Mouse (Mus musculus): ENCODE measurements around the gene Gpr107.
A peak's percentile ranks its signal among the peaks of the same experiment; 100 is the strongest.

Gpr107 gene

DNA sequence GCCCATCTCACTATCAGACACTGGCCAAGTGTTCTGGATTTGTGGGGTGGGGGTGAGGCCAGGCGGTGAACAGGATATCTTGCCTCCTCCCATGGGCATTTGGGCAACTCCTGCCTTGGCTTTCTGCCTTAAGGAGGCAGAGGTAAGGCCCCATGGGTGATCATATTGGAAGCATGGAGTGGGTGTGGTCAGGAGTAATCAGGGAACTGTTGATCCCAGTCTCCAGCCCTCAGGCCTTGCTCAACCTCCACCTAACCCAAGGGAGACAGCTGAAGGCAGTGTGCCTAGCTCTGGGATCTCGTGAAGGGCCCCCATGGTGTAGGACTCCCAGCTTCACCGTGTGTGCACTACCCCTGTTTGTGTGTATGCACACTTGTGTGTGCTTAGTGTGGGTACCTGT is 102.7 kb downstream of the Gpr107 start:
- no peak for DNase-seq

DNA sequence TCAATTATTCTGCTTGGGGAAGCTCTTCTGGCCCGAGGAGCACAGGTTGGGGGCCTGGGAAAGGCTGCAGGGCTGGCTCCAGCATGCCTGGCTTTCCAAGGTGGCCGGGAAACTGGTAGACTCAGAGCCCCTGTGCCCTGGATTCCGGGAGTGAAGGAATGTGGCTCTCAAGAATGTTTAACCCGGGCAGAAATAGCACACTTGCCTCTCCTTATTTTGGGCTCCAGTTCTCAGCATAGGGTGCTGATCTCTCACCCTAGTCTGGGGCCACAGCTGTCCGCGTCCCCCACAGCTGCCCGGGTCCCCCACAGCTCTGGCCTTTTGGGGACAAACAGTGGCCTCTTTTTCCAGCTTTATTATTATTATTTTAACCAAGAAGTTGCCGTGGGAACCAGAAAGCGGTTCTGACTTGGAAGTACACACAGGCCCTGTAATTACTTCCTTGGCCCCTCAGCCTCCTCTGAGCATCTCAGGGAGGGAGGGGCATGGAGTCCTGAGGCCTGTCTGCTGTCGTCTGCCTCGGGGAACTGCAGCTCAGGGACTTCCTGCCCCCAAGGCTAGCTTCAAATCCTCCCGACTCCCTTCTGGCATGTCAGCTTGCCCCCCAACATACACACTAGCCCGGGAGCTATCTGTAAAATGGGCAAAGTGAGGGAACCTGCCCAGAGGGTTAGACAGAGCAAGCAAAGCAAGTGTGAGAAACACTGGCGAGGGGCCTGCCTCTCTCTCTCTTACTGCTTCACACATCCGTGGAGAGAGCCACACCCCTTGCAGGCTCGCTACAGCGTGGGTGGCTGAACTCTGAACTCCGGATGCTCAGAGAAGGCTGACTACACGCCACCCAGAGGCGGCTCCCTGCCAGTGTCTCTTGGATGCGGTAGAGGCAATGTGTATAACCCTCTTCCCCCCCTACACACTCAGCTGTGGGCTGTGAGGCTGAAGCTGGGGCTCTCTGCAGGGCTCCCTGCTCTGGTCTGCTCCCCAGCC is 104.1 kb downstream of the Gpr107 start:
- peak; percentile 82 for DNase-seq

DNA sequence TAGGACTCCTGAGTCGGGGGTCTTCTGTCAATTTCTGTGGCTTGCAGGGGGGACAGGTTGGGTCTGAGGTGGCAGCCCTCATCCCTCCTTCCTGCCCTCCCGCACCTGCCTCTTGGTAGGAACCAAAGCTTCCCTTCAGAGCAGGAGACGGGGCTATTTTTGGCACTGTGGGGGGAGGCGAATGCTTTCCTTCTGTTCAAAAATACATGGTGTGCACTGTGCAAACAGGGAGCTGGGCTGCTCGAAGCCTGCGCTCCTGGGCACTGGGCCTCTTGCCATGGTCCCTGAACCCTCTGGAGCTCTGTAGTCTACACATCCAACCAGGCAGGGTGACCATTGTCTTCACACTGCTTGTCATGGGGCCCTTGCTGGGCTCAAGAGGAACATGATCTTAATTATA is 105.0 kb downstream of the Gpr107 start:
- no peak for DNase-seq

DNA sequence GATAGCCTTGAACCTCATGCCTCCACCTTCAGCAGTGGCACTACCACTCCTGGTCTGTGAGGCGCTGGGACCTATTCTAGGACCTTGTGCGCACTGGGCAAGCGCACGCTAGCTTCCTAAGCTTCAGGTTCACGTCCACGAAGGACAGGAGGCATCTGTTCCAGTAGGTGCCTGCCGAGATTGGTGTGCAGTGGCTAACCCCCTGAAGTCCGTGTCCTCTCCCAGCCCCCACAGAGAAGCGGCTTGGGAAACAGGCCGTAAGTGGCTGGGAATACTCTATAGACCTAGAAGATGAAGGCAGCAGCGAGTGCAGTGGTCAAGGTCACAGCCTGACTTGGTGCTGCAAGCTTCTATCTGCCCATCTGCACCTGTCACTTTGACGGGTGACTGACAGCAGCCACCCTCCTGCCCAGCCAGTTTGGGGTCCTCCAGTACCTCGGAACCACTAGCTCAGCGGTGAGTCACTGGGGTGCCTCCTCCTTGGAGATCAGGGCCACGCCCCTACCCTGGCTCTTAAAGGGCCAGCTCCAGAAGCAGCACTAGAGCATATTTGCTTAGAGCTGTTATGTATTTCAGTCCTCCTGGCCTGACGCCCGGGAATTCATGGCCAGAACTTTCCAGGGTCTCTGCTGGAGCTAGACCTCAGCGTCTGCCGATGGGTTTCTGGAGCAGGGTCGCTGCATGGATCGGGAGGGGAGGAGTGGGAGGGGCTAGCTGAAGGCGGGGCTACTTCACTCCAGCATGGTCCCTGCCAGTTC is 106.7 kb downstream of the Gpr107 start:
- DNase-seq = peak; percentile 82

DNA sequence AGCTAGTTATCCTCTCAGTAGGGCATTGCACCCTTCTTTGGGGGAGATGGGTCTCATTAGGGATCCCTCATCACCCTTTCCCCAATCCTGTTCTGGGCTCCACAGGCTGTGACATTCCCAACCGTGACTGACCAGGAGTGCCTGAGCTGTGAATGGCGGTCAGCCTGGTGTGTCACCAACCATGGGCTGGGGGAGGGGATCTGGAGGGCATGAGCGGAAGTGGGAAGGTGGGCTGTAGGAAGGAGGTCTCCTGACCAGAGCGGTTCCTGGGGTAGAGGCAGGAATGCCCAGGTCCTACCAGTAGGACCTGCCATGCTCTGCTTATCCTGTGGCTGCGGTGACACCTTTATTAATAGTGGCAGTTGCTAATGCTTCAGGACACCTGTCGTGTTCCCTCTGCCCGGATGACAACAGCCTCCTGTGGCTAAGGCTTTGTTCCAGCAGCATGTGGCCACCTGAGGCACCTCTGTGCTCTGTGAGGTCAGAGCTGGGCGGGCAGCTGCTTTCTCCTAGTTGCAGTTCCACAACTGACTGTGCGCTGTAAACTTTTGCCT is 107.3 kb downstream of the Gpr107 start:
- peak; percentile 42 for DNase-seq

DNA sequence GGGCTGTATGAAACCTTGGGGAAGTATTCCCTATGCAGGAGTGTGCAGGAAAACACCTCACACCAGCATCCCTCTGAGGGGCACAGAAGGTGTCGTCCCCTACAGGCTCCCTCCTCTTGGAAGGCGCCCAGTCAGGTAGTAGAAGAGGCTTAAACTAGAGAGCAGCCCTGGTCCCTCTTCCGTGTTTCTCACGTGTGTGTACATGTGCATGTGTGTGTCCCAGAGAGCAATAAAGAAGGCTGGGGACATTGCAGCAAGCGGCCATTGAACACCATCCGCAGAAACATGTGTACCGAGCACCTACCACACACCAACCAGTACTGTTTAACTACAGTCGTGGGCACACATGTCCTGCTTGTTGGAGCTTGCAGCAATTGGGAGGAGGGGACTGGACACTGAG is 108.4 kb downstream of the Gpr107 start:
- DNase-seq = no peak

DNA sequence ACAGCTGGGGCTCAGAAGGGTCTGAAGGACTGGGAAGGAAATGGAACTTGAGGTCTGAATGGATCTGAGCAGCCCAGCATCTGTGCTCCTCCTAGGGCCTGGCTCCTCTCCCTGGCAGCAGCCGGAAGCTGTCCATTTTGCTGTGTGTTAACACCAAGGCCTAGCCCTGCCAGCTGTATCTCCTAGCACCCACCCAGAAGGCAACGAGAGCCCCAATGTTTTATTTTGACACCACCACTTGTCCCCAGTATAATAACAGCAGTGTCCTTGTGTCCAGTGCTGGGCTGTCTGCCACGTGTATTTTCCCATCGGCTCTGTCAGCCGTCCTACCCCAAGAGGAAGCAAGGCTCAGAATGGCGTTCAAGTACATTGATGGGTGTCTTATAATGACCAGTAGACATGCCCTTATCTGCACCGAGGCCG is 110.9 kb downstream of the Gpr107 start:
- no peak for DNase-seq

DNA sequence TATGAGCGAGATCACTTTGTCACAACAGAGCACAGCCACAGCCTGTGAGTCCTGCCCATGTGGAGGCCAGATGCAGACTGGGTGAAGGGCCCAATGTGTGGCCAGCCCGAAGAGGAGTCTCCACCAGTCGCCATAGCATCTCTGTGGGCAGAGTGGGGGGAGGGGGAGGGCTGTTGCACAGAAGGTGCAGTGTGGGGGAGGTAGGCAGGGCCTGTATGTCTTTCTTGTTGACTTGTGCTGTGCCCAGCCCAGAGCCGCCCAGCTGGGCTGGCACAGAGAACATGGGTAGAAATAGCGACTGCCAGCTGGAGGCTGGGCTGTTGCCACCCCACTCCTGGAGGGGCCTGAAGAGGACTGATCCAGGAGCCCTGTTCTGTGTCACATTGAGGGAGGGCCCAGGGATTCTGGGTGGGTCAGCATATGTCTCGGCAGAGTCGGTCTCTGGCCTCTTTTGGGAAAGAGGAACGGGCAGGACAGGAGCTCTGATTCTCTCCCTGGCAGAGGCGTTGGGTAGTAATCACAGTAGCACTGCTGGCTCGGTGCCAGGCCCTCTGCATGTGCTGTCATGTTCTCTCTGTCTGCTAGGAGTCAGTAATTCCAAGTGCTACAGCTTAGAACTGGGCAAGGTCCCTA is 111.7 kb downstream of the Gpr107 start:
- peak; percentile 83 for DNase-seq

DNA sequence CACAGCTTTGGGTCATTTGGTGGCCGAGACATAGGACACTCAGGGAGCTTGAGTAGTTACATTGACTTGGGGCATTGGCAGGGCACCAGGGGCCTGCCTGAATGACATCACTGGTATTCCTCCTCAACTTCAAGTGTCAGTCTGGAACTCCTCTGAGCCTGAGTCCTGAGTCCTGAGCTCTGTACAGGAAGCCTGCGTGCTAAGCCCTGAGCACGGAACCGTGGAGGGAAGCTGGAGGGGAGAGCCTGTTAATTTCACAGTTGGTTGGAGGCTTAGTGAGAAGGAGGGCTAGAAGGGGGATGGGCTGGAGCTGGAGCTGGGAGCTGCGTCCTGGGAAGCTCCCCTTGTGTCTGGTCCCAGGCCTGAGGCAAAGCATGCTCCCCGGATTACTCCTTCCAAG is 115.3 kb downstream of the Gpr107 start:
- DNase-seq = peak; percentile 90
